Mouse (Mus musculus) left cerebral cortex, adult 8-10 months (tissue): ENCODE data around the gene Nradd. TPM values are rescaled to one million over a fixed set of nuclear protein-coding genes. Genes with fewer than 3 reads are reported as not detected.

Experiments
- DNase-seq, 2 experiments: peaks; one replicate each; pipeline ENCODE4 v3.0.0; 2022; ENCODE audit warnings: low spot score in 2 of 2
- microRNA-seq, 2 experiments: library from miRNA; unstranded; fragments of <30 nt; microRNA quantifications; one replicate each; pipeline ENCODE4 v1.2.0; 2022
- total RNA-seq, 4 experiments: library from RNA; stranded (reverse); gene quantifications; 2 replicates each; pipeline ENCODE4 v1.2.4; 2022

The Nradd gene
- total RNA-seq, 4 experiments from 2014 or later: 1.4 to 2.9 (median 2.6) TPM

- DNase-seq: no peak
Observed at GRCm38 (mm10) chr9:110617081-110617480, 7.2 kb downstream of the Nradd start.

- no peak for DNase-seq
Observed at GRCm38 (mm10) chr9:110611471-110611870, 12.8 kb downstream of the Nradd start.

GRCm38 (mm10) chr9:110583521-110583920, 40.7 kb downstream of the Nradd start:
- no peak for DNase-seq

- DNase-seq: no peak
Observed at GRCm38 (mm10) chr9:110582161-110582560, 42.1 kb downstream of the Nradd start.

Small RNA genes lying within 50 kb of the gene (microRNA-seq; reads per million reads assigned to microRNA genes)
- gene Mir8107: 0 reads per million in 2 experiments

Other genes with a start within 250 kb of the Nradd start
- 10 to 100 TPM; 48.3 to 55.0 (median 50.0) TPM for gene Ptpn23, start 216.2 kb downstream of the Nradd start, total RNA-seq
- under 1 TPM in 2 of 4 experiments, not detected in 2; 0.30 to 0.50 TPM for gene Ngp, start 204.7 kb downstream of the Nradd start, total RNA-seq
- 10 to 100 TPM; 23.2 to 28.2 (median 24.7) TPM for gene Klhl18, start 147.8 kb downstream of the Nradd start, total RNA-seq
- 1 to 10 TPM; 4.5 to 6.2 (median 5.2) TPM for gene Kif9, start 147.5 kb downstream of the Nradd start, total RNA-seq
- gene Setd2, start 91.9 kb downstream of the Nradd start, total RNA-seq: 10 to 100 TPM; 58.6 to 74.9 (median 63.6) TPM
- 10 to 100 TPM; 11.9 to 14.6 (median 12.6) TPM for gene Nbeal2, start 29.7 kb upstream of the Nradd start, total RNA-seq
- gene Ccdc12, start 32.1 kb upstream of the Nradd start, total RNA-seq: 10 to 100 TPM; 69.7 to 73.5 (median 72.6) TPM
- gene Myl3, start 117.4 kb upstream of the Nradd start, total RNA-seq: 1 to 10 TPM in 3 of 4 experiments, not detected in 1; 2.4 to 3.2 (median 2.6) TPM
- 1 to 10 TPM; 8.4 to 8.7 (median 8.6) TPM for gene Pth1r, start 122.7 kb upstream of the Nradd start, total RNA-seq
- not detected for gene Prss42, start 173.7 kb upstream of the Nradd start, total RNA-seq
- not detected for gene Prss44, start 189.5 kb upstream of the Nradd start, total RNA-seq
- under 1 TPM; 0.14 to 0.35 (median 0.25) TPM for gene Prss43, start 202.2 kb upstream of the Nradd start, total RNA-seq
- gene Prss45, start 210.1 kb upstream of the Nradd start, total RNA-seq: under 1 TPM in 3 of 4 experiments, not detected in 1; 0.30 to 0.91 (median 0.91) TPM
- gene Prss46, start 220.1 kb upstream of the Nradd start, total RNA-seq: not detected
- gene Prss50, start 233.5 kb upstream of the Nradd start, total RNA-seq: 1 to 10 TPM in 3 of 4 experiments, under 1 TPM in 1; 0.95 to 2.3 (median 1.9) TPM